Mouse (Mus musculus) limb, embryonic 12.5 days (tissue): Measurements from ENCODE around the gene Cts7. TPM values are rescaled to one million over a fixed set of nuclear protein-coding genes. Genes with fewer than 3 reads are reported as not detected.

Experiments
- ATAC-seq: fragments of 200-750 bp; cut with Nextera tagmentation; 2 replicates; pipeline ENCODE4 v1.8.0; 2017; ENCODE audit warnings: low read depth, moderate TSS enrichment; ENCODE audit not compliant: insufficient number of reproducible peaks, insufficient read depth, low FRiP score, low TSS enrichment
- H3K27ac ChIP-seq: fragments of 300-500 bp; sonication (generic); 2 replicates; pipeline ENCODE4 v1.5.1; 2016; ENCODE audit warnings: mild to moderate bottlenecking, moderate library complexity
- H3K27me3 ChIP-seq: fragments of 300-500 bp; sonication (generic); 2 replicates; pipeline ENCODE4 v1.6.1; 2016; ENCODE audit warnings: mild to moderate bottlenecking, moderate library complexity
- H3K36me3 ChIP-seq: fragments of 300-500 bp; sonication (generic); 2 replicates; pipeline ENCODE4 v1.6.1; 2016; ENCODE audit warnings: mild to moderate bottlenecking, moderate library complexity
- H3K4me1 ChIP-seq: fragments of 300-500 bp; sonication (generic); replicated peaks from 2 replicates; pipeline ENCODE4 v1.6.1; 2016
- H3K4me2 ChIP-seq: fragments of 300-500 bp; sonication (generic); 2 replicates; pipeline ENCODE4 v1.6.1; 2016; ENCODE audit warnings: mild to moderate bottlenecking, moderate library complexity
- H3K4me3 ChIP-seq: fragments of 300-500 bp; sonication (generic); replicated peaks from 2 replicates; pipeline ENCODE4 v1.5.1; 2016; ENCODE audit warnings: mild to moderate bottlenecking
- H3K9ac ChIP-seq: fragments of 300-500 bp; sonication (generic); replicated peaks from 2 replicates; pipeline ENCODE4 v1.6.1; 2016; ENCODE audit warnings: mild to moderate bottlenecking, moderate library complexity
- H3K9me3 ChIP-seq: fragments of 300-500 bp; sonication (generic); 2 replicates; pipeline ENCODE4 v1.6.1; 2016; ENCODE audit warnings: mild to moderate bottlenecking, moderate library complexity
- microRNA-seq: library from miRNA; unstranded; fragments of <30 nt; microRNA quantifications from one replicate; pipeline ENCODE4, GENCODE M21; 2017
- polyA plus RNA-seq: library from polyadenylated mRNA; unstranded; fragments of >200 nt; fragmentation: Nextera tagmentation; extraction: Ambion mirVana; gene quantifications from 2 replicates; pipeline ENCODE4 v1.2.1, GENCODE M21; 2016

Cts7 gene
- polyA plus RNA-seq: not detected in 2 replicates

GRCm38 (mm10) chr13:61358097-61358496 is at the start of gene Cts7:
Gene Cts7, minus strand, starts transcription at chr13:61358197.
- H3K4me1 ChIP-seq: no peaks in the 10 kb centered on the region
- H3K27ac ChIP-seq: no peak within 1 kb of the TSS
- no peak within 1 kb of the TSS for H3K9ac ChIP-seq
- no peak within 1 kb of the TSS for H3K4me3 ChIP-seq
- H3K9me3 ChIP-seq: peaks cover 41% of the 10 kb centered on the region
- H3K27me3 ChIP-seq: no peaks in the 10 kb centered on the region
- no peak within 1 kb of the TSS for H3K4me2 ChIP-seq
- H3K36me3 ChIP-seq: no peaks in the 10 kb centered on the region
- no peak for ATAC-seq

Small RNA genes within 50 kb of the gene (microRNA-seq; reads per million reads assigned to microRNA genes)
- gene Gm27704: not detected

Other genes starting within 250 kb of the Cts7 start
- gene Ctsr, start 193.9 kb downstream of the Cts7 start, polyA plus RNA-seq: not detected in 2 replicates
- gene Cts6, start 154.8 kb downstream of the Cts7 start, polyA plus RNA-seq: not detected in 2 replicates
- not detected in 2 replicates for gene Cts8, start 102.8 kb downstream of the Cts7 start, polyA plus RNA-seq
- gene Gm49398, start 69.4 kb downstream of the Cts7 start, polyA plus RNA-seq: not detected in 2 replicates
- not detected in 2 replicates for gene Ctsm, start 183.6 kb upstream of the Cts7 start, polyA plus RNA-seq
- not detected in 2 replicates for gene Gm49352, start 210.0 kb upstream of the Cts7 start, polyA plus RNA-seq
- gene Cts3, start 211.9 kb upstream of the Cts7 start, polyA plus RNA-seq: not detected in 2 replicates